Mouse (Mus musculus) MEL (cell line): Measurements from ENCODE around the gene Isoc2b. TPM values are rescaled to one million over a fixed set of nuclear protein-coding genes. Genes with fewer than 3 reads are reported as not detected.

Source experiments
- DNase-seq: peaks from one replicate; pipeline ENCODE4 v3.0.0; 2011; ENCODE audit warnings: low read depth, low spot score
- H3K27ac ChIP-seq: 2 replicates; pipeline ENCODE4 v1.5.1; 2012; ENCODE audit warnings: low read depth, mild to moderate bottlenecking, control low read depth, low read length, moderate library complexity; ENCODE audit not compliant: control insufficient read depth
- H3K27me3 ChIP-seq, 2 experiments: fragments of 150-350 bp in 1 of 2; sonication (generic) in 1 of 2; 2 replicates each; pipeline ENCODE4 v1.6.1; 2012; ENCODE audit warnings: low read length in 2 of 2, mild to moderate bottlenecking in 2 of 2, improper control_type of control experiment in 1 of 2, moderate library complexity in 1 of 2; ENCODE audit not compliant: insufficient read depth in 2 of 2, control insufficient read depth in 1 of 2
- H3K36me3 ChIP-seq, 2 experiments: 2 replicates each; pipeline ENCODE4 v1.6.1; 2012 to 2014; ENCODE audit warnings: low read length in 2 of 2, improper control_type of control experiment in 1 of 2, inconsistent platforms in 1 of 2, mild to moderate bottlenecking in 1 of 2; ENCODE audit not compliant: insufficient read depth in 2 of 2, control insufficient read depth in 1 of 2
- H3K4me1 ChIP-seq, 2 experiments: fragments of 150-350 bp in 1 of 2; sonication (generic) in 1 of 2; 2 replicates each; pipeline ENCODE4 v1.6.1; 2012; ENCODE audit warnings: low read length in 2 of 2, improper control_type of control experiment in 1 of 2, mild to moderate bottlenecking in 1 of 2; ENCODE audit not compliant: insufficient read depth in 2 of 2, control insufficient read depth in 1 of 2
- H3K4me3 ChIP-seq, 2 experiments: fragments of 150-350 bp in 1 of 2; sonication (generic) in 1 of 2; 2 replicates each; pipeline ENCODE4 v1.5.1; 2012; ENCODE audit warnings: low read depth in 2 of 2, low read length in 2 of 2, mild to moderate bottlenecking in 2 of 2, moderate library complexity in 2 of 2, control low read depth in 1 of 2, improper control_type of control experiment in 1 of 2; ENCODE audit not compliant: control insufficient read depth in 1 of 2, insufficient read depth in 1 of 2
- H3K79me2 ChIP-seq: 2 replicates; pipeline ENCODE4 v1.6.1; 2012; ENCODE audit warnings: mild to moderate bottlenecking, low read length, moderate library complexity; ENCODE audit not compliant: control insufficient read depth, poor library complexity, insufficient read depth
- H3K9ac ChIP-seq: 2 replicates; pipeline ENCODE4 v1.6.1; 2012; ENCODE audit warnings: low read depth, mild to moderate bottlenecking, control low read depth, low read length, moderate library complexity; ENCODE audit not compliant: control insufficient read depth, poor library complexity, severe bottlenecking
- H3K9me3 ChIP-seq: fragments of 150-350 bp; sonication (generic); replicated peaks from 2 replicates; pipeline ENCODE4 v1.6.1; 2012; ENCODE audit warnings: mild to moderate bottlenecking, low read length, improper control_type of control experiment, moderate library complexity; ENCODE audit not compliant: insufficient read depth
- BHLHE40 ChIP-seq: IDR thresholded peaks from 2 replicates; pipeline ENCODE4 v1.6.1; 2012; ENCODE audit warnings: low read depth, mild to moderate bottlenecking, inconsistent platforms, low read length, improper control_type of control experiment, borderline replicate concordance
- CHD1 ChIP-seq: IDR thresholded peaks from 2 replicates; pipeline ENCODE4 v1.6.1; 2012; ENCODE audit warnings: low read depth, mild to moderate bottlenecking, inconsistent platforms, low read length, improper control_type of control experiment
- CTCF ChIP-seq, 3 experiments: IDR thresholded peaks in 2 of 3; conservative IDR thresholded peaks in 1 of 3; 2 replicates each; pipeline ENCODE4 v1.5.1; 2011 to 2012; ENCODE audit warnings: low read length in 3 of 3, low read depth in 2 of 3, mild to moderate bottlenecking in 2 of 3, improper control_type of control experiment in 1 of 3, inconsistent platforms in 1 of 3, mixed read lengths in 1 of 3, moderate library complexity in 1 of 3; ENCODE audit not compliant: control insufficient read depth in 1 of 3, insufficient read depth in 1 of 3, poor library complexity in 1 of 3, severe bottlenecking in 1 of 3
- EP300 ChIP-seq, 2 experiments: IDR thresholded peaks; 2 replicates each; pipeline ENCODE4 v1.6.1; 2011; ENCODE audit warnings: improper control_type of control experiment in 2 of 2, low read length in 2 of 2, low read depth in 1 of 2, mild to moderate bottlenecking in 1 of 2
- ETS1 ChIP-seq: IDR thresholded peaks from 2 replicates; pipeline ENCODE4 v1.6.1; 2012; ENCODE audit warnings: low read depth, mild to moderate bottlenecking, inconsistent platforms, low read length, improper control_type of control experiment, moderate library complexity
- GATA1 ChIP-seq: IDR thresholded peaks from 2 replicates; pipeline ENCODE4 v1.6.1; 2011; ENCODE audit warnings: low read depth, low read length, improper control_type of control experiment
- HCFC1 ChIP-seq: IDR thresholded peaks from 2 replicates; pipeline ENCODE4 v1.6.1; 2012; ENCODE audit warnings: low read depth, mild to moderate bottlenecking, inconsistent platforms, low read length, improper control_type of control experiment, moderate library complexity
- JUND ChIP-seq: IDR thresholded peaks from 2 replicates; pipeline ENCODE4 v1.6.1; 2011; ENCODE audit warnings: low read depth, mild to moderate bottlenecking, improper control_type of control experiment, low read length
- KAT2A ChIP-seq: conservative IDR thresholded peaks from 2 replicates; pipeline ENCODE4 v1.6.1; 2012; ENCODE audit warnings: low read depth, low read length, improper control_type of control experiment, inconsistent platforms
- MAFK ChIP-seq: IDR thresholded peaks from 2 replicates; pipeline ENCODE4 v1.6.1; 2011; ENCODE audit warnings: low read depth, mild to moderate bottlenecking, low read length, improper control_type of control experiment, borderline replicate concordance
- MAX ChIP-seq: IDR thresholded peaks from 2 replicates; pipeline ENCODE4 v1.6.1; 2011; ENCODE audit warnings: low read length, improper control_type of control experiment
- MEF2A ChIP-seq: IDR thresholded peaks from 2 replicates; pipeline ENCODE4 v1.6.1; 2014; ENCODE audit warnings: low read depth, mild to moderate bottlenecking, inconsistent platforms, low read length, improper control_type of control experiment; ENCODE audit not compliant: poor library complexity, insufficient replicate concordance, severe bottlenecking; ENCODE audit errors: extremely low read depth
- MYC ChIP-seq: IDR thresholded peaks from 2 replicates; pipeline ENCODE4 v1.6.1; 2011; ENCODE audit warnings: low read depth, mild to moderate bottlenecking, low read length, improper control_type of control experiment, moderate library complexity
- POLR2A ChIP-seq, 2 experiments: IDR thresholded peaks; 2 replicates each; pipeline ENCODE4 v1.6.1; 2011 to 2012; ENCODE audit warnings: low read length in 2 of 2, mild to moderate bottlenecking in 2 of 2, control low read depth in 1 of 2, improper control_type of control experiment in 1 of 2, low read depth in 1 of 2, moderate library complexity in 1 of 2; ENCODE audit not compliant: control insufficient read depth in 1 of 2, insufficient read depth in 1 of 2, poor library complexity in 1 of 2
- POLR2AphosphoS2 ChIP-seq: IDR thresholded peaks from 2 replicates; pipeline ENCODE4 v1.6.1; 2011; ENCODE audit warnings: low read length, improper control_type of control experiment
- POLR2AphosphoS5 ChIP-seq: IDR thresholded peaks from 2 replicates; pipeline ENCODE4 v1.6.1; 2012; ENCODE audit warnings: low read depth, borderline replicate concordance, mild to moderate bottlenecking, inconsistent platforms, low read length, moderate library complexity, mixed read lengths
- RAD21 ChIP-seq: IDR thresholded peaks from 2 replicates; pipeline ENCODE4 v1.6.1; 2011; ENCODE audit warnings: mild to moderate bottlenecking, low read depth, low read length, improper control_type of control experiment
- RCOR1 ChIP-seq: IDR thresholded peaks from 2 replicates; pipeline ENCODE4 v1.6.1; 2012; ENCODE audit warnings: low read depth, mild to moderate bottlenecking, inconsistent platforms, low read length, improper control_type of control experiment
- SIN3A ChIP-seq: IDR thresholded peaks from 2 replicates; pipeline ENCODE4 v1.6.1; 2012; ENCODE audit warnings: low read length, improper control_type of control experiment, inconsistent platforms
- SMC3 ChIP-seq: IDR thresholded peaks from 2 replicates; pipeline ENCODE4 v1.6.1; 2011; ENCODE audit warnings: low read depth, low read length, improper control_type of control experiment
- TAL1 ChIP-seq: IDR thresholded peaks from 2 replicates; pipeline ENCODE4 v1.6.1; 2012; ENCODE audit warnings: mild to moderate bottlenecking, inconsistent platforms, low read length, moderate library complexity, mixed read lengths
- TCF12 ChIP-seq: IDR thresholded peaks from 2 replicates; pipeline ENCODE4 v1.6.1; 2014; ENCODE audit warnings: low read depth, mild to moderate bottlenecking, inconsistent platforms, low read length, improper control_type of control experiment, moderate library complexity
- USF2 ChIP-seq, 2 experiments: IDR thresholded peaks; 2 replicates each; pipeline ENCODE4 v1.6.1; 2011 to 2012; ENCODE audit warnings: improper control_type of control experiment in 2 of 2, low read length in 2 of 2, borderline replicate concordance in 1 of 2, inconsistent platforms in 1 of 2, low read depth in 1 of 2, mild to moderate bottlenecking in 1 of 2; ENCODE audit not compliant: insufficient read depth in 1 of 2
- ZC3H11A ChIP-seq: IDR thresholded peaks from 2 replicates; pipeline ENCODE4 v1.6.1; 2012; ENCODE audit warnings: low read depth, mild to moderate bottlenecking, inconsistent platforms, low read length, improper control_type of control experiment
- ZMIZ1 ChIP-seq: IDR thresholded peaks from 2 replicates; pipeline ENCODE4 v1.6.1; 2012; ENCODE audit warnings: low read depth, mild to moderate bottlenecking, inconsistent platforms, low read length, improper control_type of control experiment, moderate library complexity
- ZNF384 ChIP-seq: IDR thresholded peaks from 2 replicates; pipeline ENCODE4 v1.6.1; 2012; ENCODE audit warnings: low read depth, mild to moderate bottlenecking, inconsistent platforms, low read length, improper control_type of control experiment
- polyA plus RNA-seq, 2 experiments: library from polyadenylated mRNA; stranded (reverse) in 1 of 2; unstranded in 1 of 2; fragments of >175 nt in 1 of 2; fragments of >200 nt in 1 of 2; gene quantifications; 2 replicates each; pipeline versions ENCODE4 v1.2.1 to v1.2.4; 2012; ENCODE audit warnings: low replicate concordance in 2 of 2, low read depth in 1 of 2; ENCODE audit not compliant: insufficient read length in 2 of 2, insufficient read depth in 1 of 2, missing spikeins in 1 of 2
- total RNA-seq: library from RNA; depleted of rRNA; stranded (reverse); fragments of 300-350 nt; gene quantifications from 2 replicates; pipeline ENCODE4 v1.2.3, GENCODE M21; 2012

Gene Isoc2b
- total and polyA plus RNA-seq, 3 experiments = 2.8 to 3.0 TPM; not detected in 1

GRCm38 (mm10) chr7:4851315-4851688 lies 18.8 kb downstream of the Isoc2b start:
- H3K27ac ChIP-seq = no peak overlapping the region
- H3K4me1 ChIP-seq = no peaks in the 10 kb centered on the region
- no peaks in the 10 kb centered on the region for H3K79me2 ChIP-seq
- no peak overlapping the region for H3K4me3 ChIP-seq
- H3K36me3 ChIP-seq = no peaks in the 10 kb centered on the region
- TF ChIP-seq ZMIZ1 (no peak), ZNF384 (no peak), ETS1 (no peak), BHLHE40 (no peak), CTCF (IDR thresholded peaks at IDR 0.05 in 2 of 3, conservative IDR thresholded peaks at IDR 0.05 in 1 of 3; ENCODE audit: control insufficient read depth in 1 of 3, insufficient read depth in 1 of 3, low read depth in 2 of 3, low read length in 3 of 3, poor library complexity in 1 of 3, severe bottlenecking in 1 of 3) (no peak), MAX (no peak), ZC3H11A (no peak), POLR2AphosphoS5 (no peak), MAFK (no peak), TAL1 (no peak), RCOR1 (no peak), TCF12 (no peak), SMC3 (no peak), EP300 (IDR thresholded peaks at IDR 0.05; ENCODE audit: low read depth in 1 of 2, low read length in 2 of 2) (no peak)
- no peaks in the 10 kb centered on the region for H3K27me3 ChIP-seq
- DNase-seq = no peak
- H3K9ac ChIP-seq = no peak overlapping the region
- no peaks in the 10 kb centered on the region for H3K9me3 ChIP-seq

- H3K4me3 ChIP-seq = no peak overlapping the region
- TF ChIP-seq MYC = no peak
- no peak for TF ChIP-seq EP300 (IDR thresholded peaks at IDR 0.05; ENCODE audit: low read depth in 1 of 2, low read length in 2 of 2)
- H3K4me1 ChIP-seq = no peaks in the 10 kb centered on the region
- DNase-seq = no peak
- no peak overlapping the region for H3K9ac ChIP-seq
- no peaks in the 10 kb centered on the region for H3K79me2 ChIP-seq
- no peaks in the 10 kb centered on the region for H3K27me3 ChIP-seq
- no peaks in the 10 kb centered on the region for H3K36me3 ChIP-seq
- H3K9me3 ChIP-seq = no peaks in the 10 kb centered on the region
- no peak overlapping the region for H3K27ac ChIP-seq
Measured at GRCm38 (mm10) chr7:4850621-4851314, 19.3 kb downstream of the Isoc2b start.

- Histone ChIP-seq H3K4me1 (no peaks in the 10 kb centered on the region), H3K27me3 (no peaks in the 10 kb centered on the region), H3K36me3 (no peaks in the 10 kb centered on the region), H3K9ac (no peak overlapping the region), H3K9me3 (no peaks in the 10 kb centered on the region), H3K27ac (no peak overlapping the region), H3K79me2 (no peaks in the 10 kb centered on the region), H3K4me3 (peak overlapping the region; percentile 52 to 73; a peak in 3 of 4 replicates)
- DNase-seq = no peak
- no peak for TF ChIP-seq POLR2AphosphoS2
- TF ChIP-seq USF2 (IDR thresholded peaks at IDR 0.05; ENCODE audit: borderline replicate concordance in 1 of 2, insufficient read depth in 1 of 2, low read depth in 1 of 2, low read length in 2 of 2) = no peak
- no peak for TF ChIP-seq SIN3A
- no peak for TF ChIP-seq KAT2A
- TF ChIP-seq ZC3H11A = no peak
- no peak for TF ChIP-seq TAL1
- no peak for TF ChIP-seq GATA1
- TF ChIP-seq MAFK = no peak
- TF ChIP-seq HCFC1 = no peak
- no peak for TF ChIP-seq POLR2A (IDR thresholded peaks at IDR 0.05; ENCODE audit: control insufficient read depth in 1 of 2, insufficient read depth in 1 of 2, low read depth in 1 of 2, low read length in 2 of 2, poor library complexity in 1 of 2)
- no peak for TF ChIP-seq MEF2A
- TF ChIP-seq SMC3 = no peak
- no peak for TF ChIP-seq JUND
- no peak for TF ChIP-seq CHD1
- no peak for TF ChIP-seq RAD21
- TF ChIP-seq POLR2AphosphoS5 = no peak
Measured at GRCm38 (mm10) chr7:4849372-4849771, 20.7 kb downstream of the Isoc2b start.
